Mouse (Mus musculus) midbrain, postnatal 0 days (tissue): ENCODE data around the gene Fbxo30. TPM values are rescaled to one million over a fixed set of nuclear protein-coding genes. Genes with fewer than 3 reads are reported as not detected.
"Not testable (repeated sequence)": the region's sequence is repeated elsewhere in the genome, so short reads cannot be mapped to it uniquely, and the experiment has no call there.

ENCODE experiments used
- ATAC-seq: fragments of 200-750 bp; cut with Nextera tagmentation; 2 replicates; pipeline ENCODE4 v1.8.0; 2017; ENCODE audit warnings: moderate number of reproducible peaks, mild to moderate bottlenecking, moderate TSS enrichment, moderate library complexity; ENCODE audit not compliant: low FRiP score
- DNase-seq: peaks from one replicate; pipeline ENCODE4 v3.0.0-alpha.2; 2015; ENCODE audit warnings: low spot score
- H3K27ac ChIP-seq: fragments of 300-500 bp; sonication (generic); 2 replicates; pipeline ENCODE4 v1.5.1; 2014; ENCODE audit warnings: low read depth, mild to moderate bottlenecking, low read length, mixed read lengths
- H3K27me3 ChIP-seq: fragments of 300-500 bp; sonication (generic); 2 replicates; pipeline ENCODE4 v1.6.1; 2014; ENCODE audit warnings: low read length, control low read depth, mixed read lengths; ENCODE audit not compliant: insufficient read depth
- H3K36me3 ChIP-seq: fragments of 300-500 bp; sonication (generic); 2 replicates; pipeline ENCODE4 v1.6.1; 2014; ENCODE audit warnings: low read length, control low read depth, mixed read lengths; ENCODE audit not compliant: insufficient read depth
- H3K4me1 ChIP-seq: fragments of 300-500 bp; sonication (generic); 2 replicates; pipeline ENCODE4 v1.6.1; 2014; ENCODE audit warnings: mild to moderate bottlenecking, control low read depth, antibody characterized with exemption, low read length, mixed read lengths; ENCODE audit not compliant: insufficient read depth
- H3K4me2 ChIP-seq: fragments of 300-500 bp; sonication (generic); 2 replicates; pipeline ENCODE4 v1.6.1; 2014; ENCODE audit warnings: low read depth, mild to moderate bottlenecking, low read length, mixed read lengths; ENCODE audit not compliant: poor library complexity, severe bottlenecking
- H3K4me3 ChIP-seq: fragments of 300-500 bp; sonication (generic); 2 replicates; pipeline ENCODE4 v1.5.1; 2014; ENCODE audit warnings: low read depth, mild to moderate bottlenecking, low read length, moderate library complexity
- H3K9ac ChIP-seq: fragments of 300-500 bp; sonication (generic); replicated peaks from 2 replicates; pipeline ENCODE4 v1.6.1; 2014; ENCODE audit warnings: mild to moderate bottlenecking, low read length, moderate library complexity, mixed read lengths; ENCODE audit not compliant: poor library complexity, severe bottlenecking
- H3K9me3 ChIP-seq: fragments of 300-500 bp; sonication (generic); 2 replicates; pipeline ENCODE4 v1.6.1; 2016; ENCODE audit warnings: low read length, control low read depth
- CTCF ChIP-seq: IDR thresholded peaks from 2 replicates; pipeline ENCODE4 v1.5.1; 2016; ENCODE audit warnings: antibody characterized with exemption, mild to moderate bottlenecking
- WGBS: fragments of 180-500 bp; shearing (Covaris S2); extraction: QIAGEN DNeasy Blood & Tissue Kit; methylation state at CpG from one replicate; pipeline ENCODE4 v1.1.7; 2014; 5-methylcytosine and 5-hydroxymethylcytosine counted together
- polyA plus RNA-seq: library from polyadenylated mRNA; unstranded; fragments of >200 nt; fragmentation: Nextera tagmentation; extraction: Ambion mirVana; gene quantifications from 2 replicates; pipeline ENCODE4 v1.2.1, GENCODE M21; 2015
- total RNA-seq: library from RNA; depleted of rRNA; stranded (reverse); fragments of >200 nt; gene quantifications from 2 replicates; pipeline ENCODE4 v1.2.3, GENCODE M21; 2014

Gene Fbxo30
- total and polyA plus RNA-seq, 2 experiments from 2014 or later: 9.0 TPM

DNA sequence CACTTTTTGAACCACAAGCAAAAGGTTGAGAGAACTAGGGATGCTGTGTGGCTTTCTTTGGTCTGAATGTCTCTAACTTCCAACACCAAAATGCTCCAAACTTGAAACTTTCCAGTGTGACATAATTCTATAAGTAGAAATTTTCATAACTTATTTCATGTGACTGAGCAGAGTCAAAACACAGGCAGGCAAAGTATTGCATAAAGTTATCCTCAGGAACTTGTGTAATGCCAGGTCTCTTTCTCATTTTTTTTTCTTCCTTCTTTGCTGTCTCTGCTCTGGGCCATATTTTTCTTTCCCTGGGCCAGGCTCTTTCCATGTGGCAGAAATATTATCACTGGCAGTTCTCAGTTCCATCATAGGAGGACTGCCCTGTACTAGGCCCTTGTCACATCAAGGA, 21.0 kb upstream of the Fbxo30 start:
- no peak overlapping the region for H3K4me3 ChIP-seq
- H3K9me3 ChIP-seq: no peaks in the 10 kb centered on the region
- H3K36me3 ChIP-seq: no peaks in the 10 kb centered on the region
- H3K27ac ChIP-seq: no peak overlapping the region
- H3K27me3 ChIP-seq: no peaks in the 10 kb centered on the region
- H3K4me1 ChIP-seq: no peaks in the 10 kb centered on the region
- DNase-seq (no peak), ATAC-seq (no peak)
- no peak for TF ChIP-seq CTCF
- no peak overlapping the region for H3K9ac ChIP-seq
- H3K4me2 ChIP-seq: no peak overlapping the region

DNA sequence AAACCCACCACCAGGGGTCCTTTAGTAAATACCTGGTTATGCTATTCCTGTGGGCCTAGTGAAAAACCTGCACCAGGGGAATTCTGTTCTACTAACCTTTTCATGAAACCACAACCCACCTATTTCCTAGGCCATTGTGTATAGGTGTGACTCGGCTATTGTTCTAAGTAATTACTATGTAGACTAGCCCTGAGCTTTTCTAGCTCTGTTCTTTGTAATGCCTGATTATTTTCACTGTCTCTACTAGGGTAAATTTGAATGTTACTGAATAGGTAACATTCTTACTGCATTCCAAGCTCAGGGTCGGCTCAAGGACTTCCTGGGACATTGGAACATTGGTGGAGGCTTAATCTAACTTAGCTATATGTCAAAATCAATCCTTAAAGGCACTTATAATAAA, 18.8 kb upstream of the Fbxo30 start:
- not testable (repeated sequence) for H3K9ac ChIP-seq, H3K4me3 ChIP-seq, H3K27ac ChIP-seq, H3K9me3 ChIP-seq, H3K4me1 ChIP-seq, ATAC-seq, DNase-seq, H3K36me3 ChIP-seq, H3K27me3 ChIP-seq, H3K4me2 ChIP-seq
- WGBS: 86% methylated on average over 2 of the region's 2 CpGs

DNA sequence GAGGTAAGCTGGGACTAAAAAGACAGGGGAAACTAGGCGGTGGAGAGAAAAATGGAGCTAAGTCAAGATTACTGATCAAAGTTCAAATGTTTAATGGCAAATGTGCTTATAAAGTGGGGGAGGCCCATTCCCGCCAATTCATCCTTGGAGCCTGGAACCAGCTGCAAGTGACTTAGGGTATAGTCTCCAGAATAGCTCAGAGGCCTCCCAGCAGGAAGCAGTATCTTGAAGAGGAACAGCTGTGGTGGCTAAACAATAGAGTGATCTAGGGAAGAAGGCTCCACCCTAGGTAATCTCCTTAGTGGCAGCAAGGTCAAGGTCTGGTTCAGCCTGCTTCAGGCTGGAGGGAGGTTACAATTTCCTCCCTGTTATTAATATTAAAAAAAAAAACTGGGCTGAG, 17.3 kb upstream of the Fbxo30 start:
- H3K27ac ChIP-seq, H3K9ac ChIP-seq, H3K4me3 ChIP-seq, H3K9me3 ChIP-seq, H3K36me3 ChIP-seq, H3K4me1 ChIP-seq, DNase-seq, ATAC-seq, H3K4me2 ChIP-seq, H3K27me3 ChIP-seq: not testable (repeated sequence)
- WGBS: 74% methylated on average over 2 of the region's 2 CpGs

DNA sequence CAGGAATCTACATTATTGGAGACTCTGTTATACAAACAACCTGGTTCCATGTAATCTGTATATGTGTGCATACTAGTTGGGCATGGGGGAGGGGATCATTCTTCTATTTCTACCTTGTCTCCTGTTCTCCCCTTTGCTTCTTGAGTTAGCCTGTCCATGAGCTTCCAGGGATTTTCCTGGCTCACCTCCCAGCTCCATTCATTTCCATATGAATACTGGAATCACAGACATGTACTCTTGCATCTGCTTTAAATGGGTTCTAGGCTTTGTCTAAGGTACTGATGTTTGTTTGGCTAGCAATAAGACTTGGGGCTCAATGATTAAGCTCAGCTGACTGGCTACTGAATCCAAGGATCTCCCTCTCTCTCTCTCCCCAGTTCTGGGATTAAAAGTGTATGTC, 12.0 kb upstream of the Fbxo30 start:
- Histone ChIP-seq H3K4me2 (no peak overlapping the region), H3K27me3 (no peaks in the 10 kb centered on the region), H3K9me3 (no peaks in the 10 kb centered on the region), H3K4me1 (no peaks in the 10 kb centered on the region), H3K36me3 (no peaks in the 10 kb centered on the region), H3K9ac (no peak overlapping the region), H3K27ac (no peak overlapping the region), H3K4me3 (no peak overlapping the region)
- DNase-seq (no peak), ATAC-seq (no peak)
- no peak for TF ChIP-seq CTCF

GRCm38 (mm10) chr10:11274431-11274830, 6.7 kb upstream of the Fbxo30 start:
- ATAC-seq: no peak
- DNase-seq: no peak
- Histone ChIP-seq H3K36me3 (no peaks in the 10 kb centered on the region), H3K4me1 (no peaks in the 10 kb centered on the region), H3K4me3 (no peak overlapping the region), H3K27me3 (no peaks in the 10 kb centered on the region), H3K9me3 (no peaks in the 10 kb centered on the region), H3K9ac (no peak overlapping the region), H3K4me2 (no peak overlapping the region), H3K27ac (no peak overlapping the region)
- 48% methylated on average over 1 of the region's 1 CpGs for WGBS
- no peak for TF ChIP-seq CTCF

GRCm38 (mm10) chr10:11280235-11280577, 924 bp upstream of the Fbxo30 start:
- Histone ChIP-seq H3K9me3 (no peaks in the 10 kb centered on the region), H3K4me3 (peak overlapping the region; percentile 96), H3K27ac (peak overlapping the region; percentile 92), H3K4me1 (peaks cover 4% of the 10 kb centered on the region; the same call in 1 of the 2 replicates), H3K27me3 (no peaks in the 10 kb centered on the region), H3K9ac (peak overlapping the region; percentile 93), H3K36me3 (no peaks in the 10 kb centered on the region), H3K4me2 (peak overlapping the region; percentile 83)
- WGBS: 6% methylated on average over 6 of the region's 6 CpGs
- DNase-seq (no peak), ATAC-seq (0 out of 2 replicates have a peak, but pooled peaks have one; percentile 0)
- no peak for TF ChIP-seq CTCF
